Mouse (Mus musculus) gastrocnemius, postnatal 25 days (tissue): ENCODE data around the gene Dda1. TPM values are rescaled to one million over a fixed set of nuclear protein-coding genes. Genes with fewer than 3 reads are reported as not detected.

ENCODE experiments used
- DNase-seq: peaks from one replicate; pipeline ENCODE4 v3.0.0; 2022
- total RNA-seq, 2 experiments: library from RNA; stranded (reverse); gene quantifications; 1 replicate in 1 of 2; 2 replicates in 1 of 2; pipeline ENCODE4 v1.2.3; 2021

The Dda1 gene
- total RNA-seq, 2 experiments from 2014 or later, result 23.9 to 24.9 TPM

DNA sequence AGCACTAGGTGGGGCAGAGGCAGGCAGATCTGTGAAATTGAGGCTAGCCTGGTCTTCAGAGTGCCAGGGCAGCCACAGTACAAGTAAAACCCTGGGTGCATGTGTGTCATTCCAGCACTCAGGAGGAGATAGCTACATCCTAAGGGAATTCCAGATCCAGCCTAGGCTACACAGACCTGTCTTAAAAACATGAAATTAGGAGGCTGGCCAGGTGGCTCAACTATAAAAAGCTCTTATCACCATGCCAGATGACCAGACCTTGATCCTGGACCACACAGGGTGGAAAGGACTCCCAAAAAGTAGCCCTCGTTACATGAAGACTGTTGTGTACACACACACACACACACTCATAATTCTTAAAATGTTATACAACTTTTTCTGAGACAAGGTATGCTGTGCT lies 998 bp upstream of the Dda1 start:
- DNase-seq, result no peak

DNA sequence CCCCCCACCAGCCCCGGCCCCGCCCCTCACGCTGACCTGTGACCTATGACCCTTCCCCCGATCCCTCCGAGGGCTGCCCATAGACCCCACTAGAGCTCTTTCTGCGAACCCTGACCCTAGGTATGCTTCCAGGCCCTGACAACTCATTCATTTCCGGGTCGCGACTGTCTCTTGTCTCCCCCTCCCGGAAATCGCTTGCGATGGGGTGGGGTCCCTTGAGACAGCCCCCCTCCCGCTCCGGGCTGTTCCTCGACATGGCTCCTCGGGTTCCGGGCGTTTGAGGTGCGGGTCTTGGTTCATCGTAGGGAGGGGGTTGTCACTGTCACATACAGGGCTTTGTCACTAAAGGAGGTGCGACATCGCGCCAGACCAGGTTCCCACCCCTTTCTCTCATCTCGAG lies 412 bp downstream of the Dda1 start:
- DNase-seq, result peak; percentile 62

GRCm38 (mm10) chr8:71470146-71470912 lies 1.3 kb downstream of the Dda1 start:
- no peak for DNase-seq

DNA sequence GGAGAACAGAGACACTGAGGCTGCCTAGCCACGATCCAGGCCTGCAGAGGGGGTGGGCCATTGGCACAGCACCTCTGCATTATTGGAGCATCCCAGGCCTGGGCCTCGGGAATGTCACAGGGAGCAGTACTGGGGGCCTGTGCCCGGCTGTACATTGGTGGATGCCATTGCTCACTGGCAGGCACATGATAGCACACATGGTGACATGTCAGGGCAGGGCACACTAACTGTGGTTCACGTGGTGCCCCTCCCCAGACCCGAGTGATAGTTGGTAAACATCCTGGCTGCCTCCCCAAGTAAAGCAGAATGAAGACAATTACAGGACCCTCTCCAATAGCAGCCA lies 1.9 kb downstream of the Dda1 start:
- no peak for DNase-seq

- no peak for DNase-seq
Observed at GRCm38 (mm10) chr8:71471861-71472260, 2.9 kb downstream of the Dda1 start.

DNA sequence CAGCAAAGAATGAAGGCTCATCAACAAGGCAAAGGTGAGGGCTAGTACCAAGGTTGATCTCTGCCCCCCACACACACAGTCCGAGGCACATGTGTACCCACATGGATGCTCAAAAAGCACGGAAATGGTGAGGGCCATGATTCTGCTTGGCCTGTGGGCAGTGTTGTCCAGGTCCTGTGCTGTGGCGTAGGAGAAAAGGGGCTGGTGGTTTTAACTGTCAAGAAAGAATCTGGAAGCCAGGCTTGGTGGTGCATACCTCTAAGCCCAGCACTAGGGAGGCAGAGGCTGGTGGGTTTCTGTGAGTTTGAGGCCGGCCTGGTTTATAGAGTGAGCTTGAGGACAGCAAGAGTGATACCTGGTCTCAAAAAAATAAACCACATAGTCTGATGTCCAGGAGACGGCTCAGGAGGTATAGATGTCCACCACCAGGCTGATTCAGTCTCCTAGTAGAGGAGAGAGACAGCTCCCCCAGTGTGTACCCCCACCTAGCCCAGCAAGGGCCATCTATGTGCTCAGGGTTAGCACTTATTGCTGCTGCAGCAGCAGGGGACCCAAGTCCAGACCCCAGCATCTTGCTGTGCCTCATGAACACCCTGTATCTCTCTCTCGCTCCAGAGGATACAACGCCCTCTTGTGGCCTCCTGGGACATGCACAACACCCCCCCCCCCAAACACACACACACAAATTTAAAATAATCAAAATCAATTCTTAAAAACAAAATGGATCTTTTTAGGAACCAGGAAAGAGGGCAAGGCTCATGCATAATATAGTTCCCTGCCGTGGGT lies 3.8 kb downstream of the Dda1 start:
- no peak for DNase-seq

GRCm38 (mm10) chr8:71474344-71474743 lies 5.3 kb downstream of the Dda1 start:
- no peak for DNase-seq

DNA sequence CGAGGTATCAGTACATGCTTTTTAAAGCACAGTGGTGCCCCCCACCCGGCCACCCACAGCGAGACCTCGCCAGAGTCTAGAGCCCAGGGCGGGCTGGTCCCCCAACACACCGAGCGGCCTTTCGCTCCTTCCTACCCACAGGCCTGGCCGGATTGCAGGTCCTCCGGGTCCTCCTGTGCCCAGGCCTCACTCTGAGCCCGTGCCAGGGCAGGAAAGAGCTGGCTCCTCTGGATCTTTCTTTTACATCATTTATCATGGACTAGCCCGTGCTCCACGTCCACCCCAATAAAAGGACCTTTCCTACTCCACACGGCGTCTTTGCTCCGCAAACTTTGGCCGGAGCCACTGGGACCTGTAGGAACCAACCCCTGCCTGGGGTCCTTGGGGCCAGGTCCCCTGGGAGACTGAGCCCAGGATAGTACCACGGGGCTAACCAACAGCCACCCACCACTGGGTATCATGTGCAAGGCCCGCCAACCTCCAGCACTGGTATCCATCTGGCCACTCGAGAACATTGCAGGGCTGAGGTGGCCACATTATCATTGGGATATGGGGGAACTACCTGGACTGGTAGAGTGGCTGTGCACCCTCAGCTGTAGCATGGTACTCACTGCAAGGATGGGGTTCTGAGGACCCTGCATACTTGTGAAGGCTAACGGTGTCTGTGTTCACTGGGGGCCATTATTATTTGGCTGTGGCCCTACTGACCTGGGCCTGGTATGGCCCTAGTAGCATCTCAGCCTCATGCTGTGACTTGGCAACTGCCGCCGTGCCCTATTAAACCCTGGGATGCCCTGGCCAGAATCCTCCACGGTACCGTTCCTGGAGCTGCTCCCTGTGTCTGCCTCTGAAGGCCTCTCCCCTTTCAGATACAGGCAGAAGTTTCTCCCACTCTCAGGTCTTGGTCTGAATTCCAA lies 6.0 kb downstream of the Dda1 start:
- no peak for DNase-seq

DNA sequence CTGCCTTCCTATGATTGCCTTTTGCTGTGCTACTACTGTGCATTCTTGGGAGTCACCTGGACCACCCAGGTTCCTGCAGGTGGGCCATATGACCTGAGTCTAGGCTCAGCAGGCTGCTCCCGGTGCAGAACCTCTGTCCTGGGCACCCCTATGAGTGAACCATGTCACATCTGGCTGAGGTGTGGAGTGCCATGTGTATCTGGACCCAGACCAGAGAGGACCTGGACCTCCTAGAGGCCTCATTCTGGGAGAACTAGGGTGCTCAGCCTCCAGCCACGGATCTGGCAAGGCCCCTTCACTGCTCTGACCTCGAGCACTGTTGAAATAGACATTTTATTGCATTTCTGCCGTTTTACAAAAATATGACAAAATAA lies 6.7 kb downstream of the Dda1 start:
- DNase-seq, result no peak

DNA sequence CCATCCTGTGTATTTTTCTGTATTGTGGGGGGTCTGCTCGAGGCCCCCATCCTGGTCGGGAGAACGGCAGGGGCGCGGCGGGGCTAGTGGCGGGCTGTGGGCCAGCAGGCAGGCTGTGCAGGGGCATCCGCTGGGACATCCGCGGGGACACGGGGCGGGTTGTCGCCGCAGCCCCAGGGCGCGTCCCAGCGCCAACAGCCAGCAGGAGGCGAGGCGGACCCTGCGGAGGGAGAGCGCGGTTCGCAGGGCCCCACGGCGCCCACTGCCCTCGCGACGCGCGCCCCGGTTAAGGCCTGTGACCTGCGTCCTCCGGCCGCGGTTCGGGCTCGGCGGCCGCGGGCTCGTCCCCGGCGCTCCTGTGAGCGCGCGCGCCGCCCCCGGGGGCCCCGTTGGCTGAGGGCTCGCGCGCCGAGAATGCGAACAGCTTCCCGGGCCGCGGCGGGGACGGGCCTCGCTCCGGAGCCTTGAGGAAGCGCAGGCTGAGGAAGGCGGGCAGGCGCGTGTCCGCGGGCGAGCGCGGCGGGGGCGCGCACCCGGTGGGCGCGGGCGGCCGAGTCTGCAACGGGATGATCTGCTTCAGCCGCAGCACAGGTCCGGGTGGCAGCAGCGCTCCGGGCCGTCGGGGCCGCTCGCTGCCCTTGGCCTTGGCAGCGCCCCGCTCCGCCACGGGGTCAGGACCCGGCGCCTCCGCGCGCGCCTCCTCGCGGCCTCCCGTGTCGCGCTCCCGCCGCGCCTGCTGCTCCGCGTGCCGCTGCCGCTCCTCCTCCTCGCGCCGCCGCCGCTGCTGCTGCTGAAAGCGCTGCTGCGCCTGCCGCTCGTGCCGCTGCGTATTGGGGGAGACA lies 7.3 kb downstream of the Dda1 start:
- peak; percentile 82 for DNase-seq

DNA sequence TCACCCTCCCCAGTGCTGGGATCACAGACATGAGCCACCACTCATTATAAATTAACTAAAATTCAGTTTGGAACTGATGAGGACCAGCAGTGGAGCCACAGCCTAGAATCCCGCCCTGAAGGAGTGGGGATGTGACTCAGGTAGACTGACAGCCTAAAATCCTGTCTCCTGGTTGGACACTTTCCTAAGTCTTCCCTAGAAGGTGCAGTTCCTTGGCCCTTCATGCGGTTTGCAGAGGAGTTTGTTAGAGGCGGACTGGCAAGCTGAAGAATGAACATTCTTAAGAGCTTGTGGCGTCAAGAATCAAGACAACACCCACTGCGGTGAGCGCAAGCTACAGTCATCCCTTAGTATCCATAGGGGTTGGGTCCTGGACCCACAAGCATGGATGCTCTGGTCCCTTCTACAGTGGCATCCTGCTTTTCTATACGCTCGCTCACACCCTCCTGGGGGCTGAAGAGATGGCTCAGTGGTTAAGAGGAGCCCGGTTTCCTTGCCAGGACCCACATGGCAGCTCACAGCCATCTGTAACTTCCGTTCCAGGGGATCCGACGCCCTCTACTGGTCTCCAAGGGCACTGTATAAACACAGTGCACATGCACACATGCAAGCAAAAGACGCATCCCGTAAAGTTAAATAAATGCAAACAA lies 8.3 kb downstream of the Dda1 start:
- DNase-seq, result no peak

DNA sequence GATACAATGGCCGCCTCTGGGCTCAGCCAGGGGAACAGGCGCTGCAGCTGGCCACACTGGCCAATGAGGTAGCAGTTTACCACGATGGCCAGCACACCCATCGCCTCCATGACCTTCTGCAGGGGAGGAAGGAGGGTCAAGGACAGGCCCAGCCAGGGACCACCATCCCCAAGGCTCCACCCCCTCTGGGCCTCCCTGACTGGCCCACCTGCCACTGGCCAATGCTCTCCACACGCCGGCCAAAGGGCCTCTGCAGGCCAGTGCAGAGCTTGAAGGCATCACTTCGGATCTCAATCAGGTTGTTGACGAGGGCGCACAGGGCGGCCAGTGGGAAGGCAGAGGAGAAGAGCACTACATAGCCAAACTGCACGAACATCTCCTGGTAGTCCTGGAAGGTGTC lies 9.9 kb downstream of the Dda1 start:
- no peak for DNase-seq

GRCm38 (mm10) chr8:71483932-71484331 lies 14.9 kb downstream of the Dda1 start:
- no peak for DNase-seq

GRCm38 (mm10) chr8:71484736-71485135 lies 15.7 kb downstream of the Dda1 start:
- DNase-seq, result no peak

- DNase-seq, result peak; percentile 86
Observed at GRCm38 (mm10) chr8:71485142-71486135, 16.4 kb downstream of the Dda1 start, which contains the start of gene Ano8. Ano8 (minus strand) TSS chr8:71485963.

DNA sequence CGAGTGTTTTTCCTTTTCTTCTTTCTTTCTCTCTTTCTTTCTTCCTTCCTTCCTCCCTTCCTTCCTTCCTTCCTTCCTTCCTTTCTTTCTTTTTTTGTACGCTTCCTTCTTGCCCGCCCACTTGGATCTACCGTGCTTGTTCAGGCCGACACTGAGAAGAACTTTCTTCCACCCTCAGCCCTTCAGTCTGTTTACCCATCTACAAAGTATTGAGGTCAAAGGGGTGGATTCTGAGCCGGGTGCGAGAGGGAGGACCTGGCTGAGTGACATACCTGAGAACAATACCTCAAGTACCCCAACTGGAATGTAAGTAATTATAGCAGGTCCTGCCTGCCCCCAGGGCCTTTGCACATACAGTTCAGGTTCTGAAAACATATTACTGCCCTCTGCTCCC lies 17.1 kb downstream of the Dda1 start:
- DNase-seq, result no peak

- peak; percentile 83 for DNase-seq
Observed at GRCm38 (mm10) chr8:71487691-71488445, 18.9 kb downstream of the Dda1 start, which contains the start of gene Gtpbp3. Gtpbp3 (plus strand) TSS chr8:71488103.

GRCm38 (mm10) chr8:71488454-71488853 lies 19.5 kb downstream of the Dda1 start:
- DNase-seq, result peak; percentile 86

- DNase-seq, result peak; percentile 76
Observed at GRCm38 (mm10) chr8:71495039-71495438, 26.0 kb downstream of the Dda1 start.
